Mouse (Mus musculus): ENCODE data around the gene Gnl2. TPM values are rescaled to one million over a fixed set of nuclear protein-coding genes. Genes with fewer than 3 reads are reported as not detected.
A peak's percentile ranks its signal among the peaks of the same experiment; 100 is the strongest.

Gnl2 gene
- total RNA-seq (2014; rRNA removed): 63.7 and 68.5 TPM in 2 replicates
- 82.3 and 84.0 TPM in 2 replicates for polyA plus RNA-seq (2015; fragmentation: Nextera tagmentation; extraction: Ambion mirVana)

- DNase-seq: no peak
- ATAC-seq: no peak
- no peak for TF ChIP-seq CTCF (IDR thresholded peaks at IDR 0.05; ENCODE audit: low read depth)
These were observed at the start of gene Gnl2 for GRCm38 (mm10) chr4:125015806-125016635. Gene Gnl2, plus strand, starts transcription at chr4:125016585.

GRCm38 (mm10) chr4:124968711-124969110, 47.7 kb upstream of the Gnl2 start:
- H3K4me2 ChIP-seq (ENCODE audit: low read depth): no peak overlapping the region
- DNase-seq: no peak
- TF ChIP-seq CTCF (IDR thresholded peaks at IDR 0.05; ENCODE audit: low read depth): no peak
- ATAC-seq: no peak
- H3K27me3 ChIP-seq (ENCODE audit: insufficient read depth, low read length): no peaks in the 10 kb centered on the region
- 24% methylated on average over 6 of the region's 6 CpGs for WGBS
- no peaks in the 10 kb centered on the region for H3K36me3 ChIP-seq (ENCODE audit: insufficient read depth)
- no peak overlapping the region for H3K4me3 ChIP-seq (ENCODE audit: low read depth, low read length)
- H3K9ac ChIP-seq: no peak overlapping the region
- peaks cover 5% of the 10 kb centered on the region; the same call in 1 of the 2 replicates for H3K4me1 ChIP-seq (ENCODE audit: insufficient read depth)
- H3K27ac ChIP-seq (ENCODE audit: low read depth, low read length): no peak overlapping the region
- H3K9me3 ChIP-seq (ENCODE audit: low read length): no peaks in the 10 kb centered on the region

More at GRCm38 (mm10) chr4:125015806-125016635, at the start of gene Gnl2:
- Histone ChIP-seq H3K4me2 (ENCODE audit: low read depth) (no peak within 1 kb of the TSS), H3K9me3 (ENCODE audit: low read length) (no peaks in the 10 kb centered on the region), H3K4me1 (ENCODE audit: insufficient read depth) (no peaks in the 10 kb centered on the region), H3K27me3 (ENCODE audit: insufficient read depth, low read length) (no peaks in the 10 kb centered on the region), H3K27ac (ENCODE audit: low read depth, low read length) (no peak within 1 kb of the TSS), H3K4me3 (ENCODE audit: low read depth, low read length) (no peak within 1 kb of the TSS), H3K36me3 (ENCODE audit: insufficient read depth) (no peaks in the 10 kb centered on the region), H3K9ac (no peak within 1 kb of the TSS)
- 87% methylated on average over 10 of the region's 10 CpGs for WGBS

- Histone ChIP-seq H3K27me3 (ENCODE audit: insufficient read depth, low read length) (no peaks in the 10 kb centered on the region), H3K27ac (ENCODE audit: low read depth, low read length) (no peak overlapping the region), H3K4me2 (ENCODE audit: low read depth) (no peak overlapping the region), H3K4me1 (ENCODE audit: insufficient read depth) (peaks cover 5% of the 10 kb centered on the region; the same call in 1 of the 2 replicates), H3K9me3 (ENCODE audit: low read length) (no peaks in the 10 kb centered on the region), H3K9ac (no peak overlapping the region), H3K36me3 (ENCODE audit: insufficient read depth) (no peaks in the 10 kb centered on the region), H3K4me3 (ENCODE audit: low read depth, low read length) (no peak overlapping the region)
- no peak for ATAC-seq
- TF ChIP-seq CTCF (IDR thresholded peaks at IDR 0.05; ENCODE audit: low read depth): no peak
- DNase-seq: no peak
- 72% methylated on average over 7 of the region's 7 CpGs for WGBS
These were observed 47.1 kb upstream of the Gnl2 start for GRCm38 (mm10) chr4:124969219-124969848.

- Histone ChIP-seq H3K9me3 (ENCODE audit: low read length) (no peaks in the 10 kb centered on the region), H3K27ac (ENCODE audit: low read depth, low read length) (no peak overlapping the region), H3K4me3 (ENCODE audit: low read depth, low read length) (no peak overlapping the region), H3K27me3 (ENCODE audit: insufficient read depth, low read length) (no peaks in the 10 kb centered on the region), H3K9ac (no peak overlapping the region), H3K4me1 (ENCODE audit: insufficient read depth) (peaks cover 5% of the 10 kb centered on the region; the same call in 1 of the 2 replicates), H3K36me3 (ENCODE audit: insufficient read depth) (no peaks in the 10 kb centered on the region), H3K4me2 (ENCODE audit: low read depth) (no peak overlapping the region)
- 75% methylated on average over 11 of the region's 11 CpGs for WGBS
- TF ChIP-seq CTCF (IDR thresholded peaks at IDR 0.05; ENCODE audit: low read depth): no peak
- no peak for ATAC-seq
- DNase-seq: no peak
These were observed 46.2 kb upstream of the Gnl2 start for GRCm38 (mm10) chr4:124970194-124970593.

- H3K36me3 ChIP-seq (ENCODE audit: insufficient read depth): no peaks in the 10 kb centered on the region
- peaks cover 5% of the 10 kb centered on the region; the same call in 1 of the 2 replicates for H3K4me1 ChIP-seq (ENCODE audit: insufficient read depth)
- DNase-seq (peak; percentile 51), ATAC-seq (peak; percentile 76)
- no peak overlapping the region for H3K4me3 ChIP-seq (ENCODE audit: low read depth, low read length)
- no peak for TF ChIP-seq CTCF (IDR thresholded peaks at IDR 0.05; ENCODE audit: low read depth)
- no peak overlapping the region for H3K9ac ChIP-seq
- no peak overlapping the region; the same call in 1 of the 2 replicates for H3K27ac ChIP-seq (ENCODE audit: low read depth, low read length)
- no peak overlapping the region for H3K4me2 ChIP-seq (ENCODE audit: low read depth)
- WGBS: 29% methylated on average over 5 of the region's 5 CpGs
- no peaks in the 10 kb centered on the region for H3K9me3 ChIP-seq (ENCODE audit: low read length)
- H3K27me3 ChIP-seq (ENCODE audit: insufficient read depth, low read length): no peaks in the 10 kb centered on the region
These were observed 45.7 kb upstream of the Gnl2 start for GRCm38 (mm10) chr4:124970677-124971076.

GRCm38 (mm10) chr4:124971094-124971493, 45.3 kb upstream of the Gnl2 start:
- peak overlapping the region; percentile 45; the same call in 1 of the 2 replicates for H3K27ac ChIP-seq (ENCODE audit: low read depth, low read length)
- H3K9me3 ChIP-seq (ENCODE audit: low read length): no peaks in the 10 kb centered on the region
- ATAC-seq: no peak
- no peaks in the 10 kb centered on the region for H3K36me3 ChIP-seq (ENCODE audit: insufficient read depth)
- no peak overlapping the region for H3K9ac ChIP-seq
- H3K4me3 ChIP-seq (ENCODE audit: low read depth, low read length): no peak overlapping the region
- 86% methylated on average over 8 of the region's 8 CpGs for WGBS
- no peak overlapping the region for H3K4me2 ChIP-seq (ENCODE audit: low read depth)
- DNase-seq: peak; percentile 12
- no peak for TF ChIP-seq CTCF (IDR thresholded peaks at IDR 0.05; ENCODE audit: low read depth)
- no peaks in the 10 kb centered on the region for H3K27me3 ChIP-seq (ENCODE audit: insufficient read depth, low read length)
- peaks cover 5% of the 10 kb centered on the region; the same call in 1 of the 2 replicates for H3K4me1 ChIP-seq (ENCODE audit: insufficient read depth)

GRCm38 (mm10) chr4:124972316-124972715, 44.1 kb upstream of the Gnl2 start:
- DNase-seq (no peak), ATAC-seq (no peak)
- Histone ChIP-seq H3K4me2 (ENCODE audit: low read depth) (no peak overlapping the region), H3K27ac (ENCODE audit: low read depth, low read length) (no peak overlapping the region), H3K9ac (no peak overlapping the region), H3K36me3 (ENCODE audit: insufficient read depth) (no peaks in the 10 kb centered on the region), H3K9me3 (ENCODE audit: low read length) (no peaks in the 10 kb centered on the region), H3K27me3 (ENCODE audit: insufficient read depth, low read length) (no peaks in the 10 kb centered on the region), H3K4me1 (ENCODE audit: insufficient read depth) (peaks cover 5% of the 10 kb centered on the region; the same call in 1 of the 2 replicates), H3K4me3 (ENCODE audit: low read depth, low read length) (no peak overlapping the region)
- WGBS: 73% methylated on average over 9 of the region's 9 CpGs
- no peak for TF ChIP-seq CTCF (IDR thresholded peaks at IDR 0.05; ENCODE audit: low read depth)

All from forebrain, postnatal 0 days (tissue).